Mouse (Mus musculus) lung, postnatal 0 days (tissue): ENCODE measurements around the gene Cxxc4. TPM values are rescaled to one million over a fixed set of nuclear protein-coding genes. Genes with fewer than 3 reads are reported as not detected.

Experiments
- ATAC-seq: fragments of 200-750 bp; cut with Nextera tagmentation; 2 replicates; pipeline ENCODE4 v1.8.0; 2017; ENCODE audit warnings: moderate library complexity
- DNase-seq: peaks from one replicate; pipeline ENCODE4 v3.0.0-alpha.2; 2016; ENCODE audit warnings: low spot score
- H3K27ac ChIP-seq: fragments of 300-500 bp; sonication (generic); 2 replicates; pipeline ENCODE4 v1.5.1; 2014; ENCODE audit warnings: antibody characterized with exemption, mild to moderate bottlenecking, low read length, mixed read lengths
- H3K27me3 ChIP-seq: fragments of 300-500 bp; sonication (generic); replicated peaks from 2 replicates; pipeline ENCODE4 v1.6.1; 2014; ENCODE audit warnings: low read length, mixed read lengths; ENCODE audit not compliant: insufficient read depth
- H3K36me3 ChIP-seq: fragments of 300-500 bp; sonication (generic); 2 replicates; pipeline ENCODE4 v1.6.1; 2014; ENCODE audit warnings: low read length, mixed read lengths; ENCODE audit not compliant: insufficient read depth
- H3K4me1 ChIP-seq: fragments of 300-500 bp; sonication (generic); 2 replicates; pipeline ENCODE4 v1.6.1; 2014; ENCODE audit warnings: antibody characterized with exemption, low read depth, low read length, mixed read lengths; ENCODE audit not compliant: insufficient read depth
- H3K4me2 ChIP-seq: fragments of 300-500 bp; sonication (generic); replicated peaks from 2 replicates; pipeline ENCODE4 v1.6.1; 2014; ENCODE audit warnings: low read depth, mild to moderate bottlenecking, low read length, moderate library complexity, mixed read lengths
- H3K4me3 ChIP-seq: fragments of 300-500 bp; sonication (generic); 2 replicates; pipeline ENCODE4 v1.5.1; 2014; ENCODE audit warnings: low read depth, low read length
- H3K9ac ChIP-seq: fragments of 300-500 bp; sonication (generic); replicated peaks from 2 replicates; pipeline ENCODE4 v1.6.1; 2014; ENCODE audit warnings: low read depth, mild to moderate bottlenecking
- H3K9me3 ChIP-seq: fragments of 300-500 bp; sonication (generic); 2 replicates; pipeline ENCODE4 v1.6.1; 2016; ENCODE audit warnings: low read length, mixed read lengths
- CTCF ChIP-seq: IDR thresholded peaks from 2 replicates; pipeline ENCODE4 v1.5.1; 2016; ENCODE audit warnings: antibody characterized with exemption, mild to moderate bottlenecking
- EP300 ChIP-seq: IDR thresholded peaks from 2 replicates; pipeline ENCODE4 v1.6.1; 2016; ENCODE audit warnings: antibody characterized with exemption, mild to moderate bottlenecking, control low read depth
- WGBS: fragments of 180-500 bp; shearing (Covaris S2); extraction: QIAGEN DNeasy Blood & Tissue Kit; methylation state at CpG from one replicate; pipeline ENCODE4 v1.1.7; 2014; 5-methylcytosine and 5-hydroxymethylcytosine counted together
- microRNA counts: library from miRNA; unstranded; fragments of <30 nt; microRNA quantifications from one replicate; lab custom pipeline; 2015
- microRNA-seq: library from miRNA; unstranded; fragments of <30 nt; microRNA quantifications from one replicate; pipeline ENCODE4, GENCODE M21; 2016
- polyA plus RNA-seq: library from polyadenylated mRNA; unstranded; fragments of >200 nt; fragmentation: Nextera tagmentation; extraction: Ambion mirVana; gene quantifications from 2 replicates; pipeline ENCODE4 v1.2.1, GENCODE M21; 2015

The Cxxc4 gene
- polyA plus RNA-seq, 1 experiment from 2014 or later = 0.93 TPM

DNA sequence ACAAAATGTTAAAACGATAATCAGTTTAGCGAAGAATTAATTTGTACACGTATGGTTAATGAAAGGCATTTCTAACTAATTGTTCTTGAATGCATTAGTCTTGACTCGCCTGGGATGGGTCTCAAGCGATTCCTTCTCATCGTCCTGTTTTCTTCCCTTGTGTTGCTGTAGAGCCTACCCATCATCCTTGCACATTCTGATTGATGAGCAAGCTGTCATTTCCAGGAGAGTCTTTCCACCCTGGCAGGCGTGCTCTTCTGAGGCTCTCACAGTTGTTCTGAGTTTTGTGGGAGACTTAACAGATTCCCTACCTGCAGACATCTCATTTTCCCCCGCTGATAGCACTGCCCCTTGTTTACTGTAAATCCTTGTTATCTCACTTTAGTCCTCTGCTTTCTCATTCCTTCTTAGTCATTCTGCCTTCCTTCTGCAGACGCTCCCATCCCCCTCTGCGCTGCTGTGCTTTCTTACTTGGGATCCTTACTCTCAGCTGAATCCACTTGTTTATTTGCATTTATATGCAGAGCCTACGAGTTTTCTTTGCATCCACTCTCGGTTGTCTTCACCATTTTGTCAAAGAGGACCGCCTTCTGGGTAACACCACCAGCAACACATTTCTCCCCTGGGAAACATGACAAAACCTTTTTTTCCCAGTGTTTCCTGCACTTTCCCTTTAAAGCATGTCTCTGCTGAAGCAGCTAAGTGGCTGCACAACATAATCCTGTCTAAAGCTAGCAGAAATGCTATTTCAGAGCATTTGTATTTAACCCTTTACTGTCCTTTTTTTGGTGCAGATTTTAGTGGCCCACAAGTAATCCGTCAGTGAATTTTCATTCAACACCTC, 45.5 kb downstream of the Cxxc4 start:
- 27% methylated on average over 14 of the region's 14 CpGs for WGBS
- H3K9me3 ChIP-seq = no peaks in the 10 kb centered on the region
- H3K4me3 ChIP-seq = no peak overlapping the region
- ATAC-seq = no peak
- no peak for DNase-seq
- H3K4me1 ChIP-seq = no peaks in the 10 kb centered on the region
- no peaks in the 10 kb centered on the region for H3K27me3 ChIP-seq
- H3K9ac ChIP-seq = no peak overlapping the region
- no peaks in the 10 kb centered on the region for H3K36me3 ChIP-seq
- H3K27ac ChIP-seq = no peak overlapping the region
- no peak for TF ChIP-seq EP300
- TF ChIP-seq CTCF = no peak
- no peak overlapping the region for H3K4me2 ChIP-seq

DNA sequence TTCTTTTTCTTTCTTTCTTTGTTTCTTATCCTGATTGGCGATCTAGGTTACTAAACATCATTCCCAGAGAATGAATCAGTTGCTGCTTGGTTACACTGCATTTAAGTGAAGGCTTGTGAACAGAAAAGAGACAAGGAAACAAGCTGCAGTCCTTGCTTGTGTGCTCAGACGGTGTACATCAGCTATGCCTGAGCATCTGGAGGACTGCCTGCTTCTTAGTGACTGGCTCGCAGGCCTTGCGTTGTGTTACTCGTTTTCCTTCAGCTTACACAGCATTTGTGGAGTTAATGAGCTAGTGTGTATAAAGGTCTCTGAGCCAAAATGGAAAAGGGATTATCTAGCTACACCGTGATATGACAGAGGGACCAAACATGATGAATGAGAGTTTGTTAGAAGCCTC, 58.9 kb downstream of the Cxxc4 start:
- Histone ChIP-seq H3K9ac (no peak overlapping the region), H3K27ac (no peak overlapping the region), H3K4me1 (no peaks in the 10 kb centered on the region), H3K36me3 (no peaks in the 10 kb centered on the region), H3K9me3 (no peaks in the 10 kb centered on the region), H3K4me2 (no peak overlapping the region), H3K27me3 (no peaks in the 10 kb centered on the region), H3K4me3 (no peak overlapping the region)
- TF ChIP-seq CTCF (no peak), EP300 (no peak)
- DNase-seq (no peak), ATAC-seq (no peak)
- 66% methylated on average over 6 of the region's 6 CpGs for WGBS

DNA sequence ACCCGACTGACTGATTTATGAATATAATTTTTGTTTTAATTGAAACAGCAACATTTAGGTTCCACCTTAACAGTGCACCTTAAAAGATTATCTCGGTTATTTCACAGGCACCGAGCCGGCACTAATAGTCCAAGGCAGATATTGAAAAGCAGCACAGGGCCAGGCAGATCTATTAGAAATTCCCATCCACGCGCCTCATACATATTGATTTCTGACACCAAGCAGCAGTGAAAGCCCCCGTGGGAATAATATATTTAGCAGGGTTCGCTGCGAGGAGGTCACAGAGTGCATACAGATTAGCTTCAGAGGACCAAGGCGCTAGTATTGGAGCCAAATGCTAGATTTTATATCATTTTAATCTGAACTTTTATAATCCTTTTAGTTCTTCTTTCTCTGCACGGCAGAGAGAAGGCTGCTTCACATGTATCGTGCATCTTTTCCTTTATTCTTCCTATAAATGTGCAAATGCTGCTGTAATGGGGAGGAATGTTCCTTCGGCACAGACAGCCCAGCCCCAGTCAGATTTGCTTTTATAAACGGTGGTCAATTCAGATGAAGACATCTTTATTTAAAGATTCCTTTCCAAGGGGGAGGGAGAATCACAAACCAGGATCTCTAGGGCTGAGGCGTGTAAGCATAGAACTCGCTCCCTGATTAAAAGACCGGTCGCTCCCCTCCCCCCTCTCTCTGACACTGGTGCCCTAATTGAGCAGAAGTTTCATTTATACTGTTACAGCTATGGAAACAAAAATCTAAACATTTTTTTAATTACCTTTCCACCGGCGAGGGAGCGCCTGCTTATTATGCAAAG, 66.6 kb downstream of the Cxxc4 start:
- H3K4me2 ChIP-seq = peak overlapping the region; percentile 9; the same call in 1 of the 2 replicates
- H3K36me3 ChIP-seq = no peaks in the 10 kb centered on the region
- TF ChIP-seq EP300 = no peak
- no peak for TF ChIP-seq CTCF
- H3K9me3 ChIP-seq = no peaks in the 10 kb centered on the region
- no peaks in the 10 kb centered on the region for H3K27me3 ChIP-seq
- DNase-seq (no peak), ATAC-seq (no peak)
- whole genome bisulfite sequencing = 31% methylated on average over 21 of the region's 21 CpGs
- no peak overlapping the region for H3K9ac ChIP-seq
- H3K4me3 ChIP-seq = no peak overlapping the region
- no peaks in the 10 kb centered on the region for H3K4me1 ChIP-seq
- H3K27ac ChIP-seq = no peak overlapping the region

DNA sequence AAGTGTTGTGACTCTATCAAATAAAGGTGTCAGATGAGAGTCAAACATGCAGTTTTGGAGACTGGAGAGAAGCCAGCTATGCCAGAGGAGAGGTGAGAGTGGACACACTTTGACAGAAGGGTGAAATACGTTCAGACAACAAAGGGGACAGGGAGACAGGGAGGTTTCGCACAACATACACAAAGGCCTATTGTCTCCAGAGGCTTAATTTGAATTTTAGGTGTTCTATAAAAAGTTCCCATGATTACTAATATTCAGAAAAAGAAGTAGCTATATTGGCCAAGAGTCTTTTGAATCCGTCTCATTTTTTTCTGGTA, 67.2 kb downstream of the Cxxc4 start:
- 48% methylated on average over 3 of the region's 3 CpGs for WGBS
- no peak overlapping the region for H3K4me2 ChIP-seq
- no peak overlapping the region for H3K9ac ChIP-seq
- ATAC-seq (no peak), DNase-seq (no peak)
- no peaks in the 10 kb centered on the region for H3K36me3 ChIP-seq
- H3K27ac ChIP-seq = no peak overlapping the region
- H3K4me3 ChIP-seq = no peak overlapping the region
- TF ChIP-seq EP300 (no peak), CTCF (no peak)
- H3K27me3 ChIP-seq = no peaks in the 10 kb centered on the region
- H3K9me3 ChIP-seq = no peaks in the 10 kb centered on the region
- H3K4me1 ChIP-seq = no peaks in the 10 kb centered on the region

DNA sequence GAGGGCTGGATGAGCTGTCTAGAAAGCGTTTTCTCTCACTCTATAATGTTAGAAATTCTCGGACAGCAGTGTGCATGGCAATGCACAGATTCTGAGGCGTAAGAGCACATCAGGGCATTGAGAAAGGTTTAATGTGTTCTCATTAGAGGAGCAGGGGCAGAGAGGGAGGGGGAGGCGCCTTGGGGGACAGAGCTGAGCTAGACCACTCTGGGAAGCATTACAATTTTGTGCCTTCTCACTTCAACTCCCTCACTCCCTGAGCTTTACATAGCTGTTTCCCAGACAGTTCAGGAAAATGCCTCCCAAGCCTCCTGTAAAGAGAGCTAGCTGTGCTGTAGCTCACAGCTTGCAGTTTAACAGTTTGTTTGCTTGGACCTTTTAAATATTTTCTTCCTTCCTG, 70.2 kb downstream of the Cxxc4 start:
- no peak overlapping the region for H3K4me2 ChIP-seq
- no peaks in the 10 kb centered on the region for H3K9me3 ChIP-seq
- no peaks in the 10 kb centered on the region for H3K36me3 ChIP-seq
- DNase-seq (no peak), ATAC-seq (no peak)
- no peaks in the 10 kb centered on the region for H3K27me3 ChIP-seq
- H3K4me3 ChIP-seq = no peak overlapping the region
- WGBS = 33% methylated on average over 4 of the region's 4 CpGs
- H3K4me1 ChIP-seq = no peaks in the 10 kb centered on the region
- no peak for TF ChIP-seq EP300
- TF ChIP-seq CTCF = no peak
- no peak overlapping the region for H3K27ac ChIP-seq
- no peak overlapping the region for H3K9ac ChIP-seq

DNA sequence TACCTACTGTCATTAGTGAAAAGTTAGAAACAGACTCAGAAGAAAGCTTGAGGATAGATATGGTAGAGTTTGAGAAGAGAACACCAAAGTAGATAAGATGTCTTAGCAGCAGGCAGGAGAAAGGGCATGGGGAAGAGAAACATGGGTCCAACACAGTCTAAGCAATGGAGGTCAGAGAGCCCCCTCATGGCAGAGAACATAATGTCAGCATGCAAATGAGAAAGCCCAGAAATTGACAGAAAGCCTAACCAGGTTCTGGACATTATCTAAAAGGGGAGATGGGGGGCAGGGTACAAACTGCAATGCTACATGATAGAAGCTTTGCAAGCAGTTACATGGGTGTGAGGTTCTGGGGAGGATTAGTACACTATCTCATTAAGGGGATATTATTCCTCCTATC, 71.5 kb downstream of the Cxxc4 start:
- no peak overlapping the region for H3K27ac ChIP-seq
- no peak for ATAC-seq

More for the DNA sequence above, 71.5 kb downstream of the Cxxc4 start:
- TF ChIP-seq EP300 (no peak), CTCF (0 out of 2 replicates have a peak, but pooled peaks have one; percentile 3)
- Histone ChIP-seq H3K4me2 (no peak overlapping the region), H3K9me3 (no peaks in the 10 kb centered on the region), H3K36me3 (no peaks in the 10 kb centered on the region), H3K27me3 (no peaks in the 10 kb centered on the region), H3K4me3 (no peak overlapping the region), H3K9ac (no peak overlapping the region), H3K4me1 (no peaks in the 10 kb centered on the region)
- no peak for DNase-seq

MicroRNAs encoded within 50 kb of the gene (microRNA counts, 519-probe panel; counts per million panel counts)
- not detected for microRNA mmu-miR-1895 (lab: Ali Mortazavi, UCI)

Small RNAs within 50 kb of the gene (microRNA-seq; reads per million reads assigned to microRNA genes)
- gene Mir1895 = not detected
